Mouse (Mus musculus): ENCODE data around the gene Thbs1.

Thbs1 gene

GRCm38 (mm10) chr2:118111488-118112131 lies at the start of gene Thbs1:
Thbs1 (plus strand) TSS chr2:118111876.
- peak; percentile 78 for DNase-seq (ENCODE audit: low read depth, low spot score)

- DNase-seq (ENCODE audit: low read depth, low spot score): peak; percentile 71
Measured at GRCm38 (mm10) chr2:118064121-118064764, 47.4 kb upstream of the Thbs1 start.

- DNase-seq (ENCODE audit: low read depth, low spot score): no peak
Measured at GRCm38 (mm10) chr2:118066065-118066770, 45.5 kb upstream of the Thbs1 start.

GRCm38 (mm10) chr2:118069975-118070374 lies 41.7 kb upstream of the Thbs1 start:
- no peak for DNase-seq (ENCODE audit: low read depth, low spot score)

GRCm38 (mm10) chr2:118072811-118073372 lies 38.8 kb upstream of the Thbs1 start:
- no peak for DNase-seq (ENCODE audit: low read depth, low spot score)

GRCm38 (mm10) chr2:118074030-118074429 lies 37.6 kb upstream of the Thbs1 start:
- DNase-seq (ENCODE audit: low read depth, low spot score): peak; percentile 10

GRCm38 (mm10) chr2:118075165-118075564 lies 36.5 kb upstream of the Thbs1 start:
- no peak for DNase-seq (ENCODE audit: low read depth, low spot score)

GRCm38 (mm10) chr2:118079131-118079530 lies 32.5 kb upstream of the Thbs1 start:
- DNase-seq (ENCODE audit: low read depth, low spot score): no peak

- no peak for DNase-seq (ENCODE audit: low read depth, low spot score)
Measured at GRCm38 (mm10) chr2:118081581-118081980, 30.1 kb upstream of the Thbs1 start.

- DNase-seq (ENCODE audit: low read depth, low spot score): no peak
Measured at GRCm38 (mm10) chr2:118083652-118084051, 28.0 kb upstream of the Thbs1 start.

- no peak for DNase-seq (ENCODE audit: low read depth, low spot score)
Measured at GRCm38 (mm10) chr2:118084693-118085092, 27.0 kb upstream of the Thbs1 start.

GRCm38 (mm10) chr2:118085647-118086046 lies 26.0 kb upstream of the Thbs1 start:
- no peak for DNase-seq (ENCODE audit: low read depth, low spot score)

- no peak for DNase-seq (ENCODE audit: low read depth, low spot score)
Measured at GRCm38 (mm10) chr2:118087044-118087726, 24.5 kb upstream of the Thbs1 start.

GRCm38 (mm10) chr2:118091226-118091625 lies 20.4 kb upstream of the Thbs1 start:
- DNase-seq (ENCODE audit: low read depth, low spot score): no peak

- DNase-seq (ENCODE audit: low read depth, low spot score): no peak
Measured at GRCm38 (mm10) chr2:118099104-118099503, 12.6 kb upstream of the Thbs1 start.

GRCm38 (mm10) chr2:118102169-118102568 lies 9.5 kb upstream of the Thbs1 start:
- no peak for DNase-seq (ENCODE audit: low read depth, low spot score)

GRCm38 (mm10) chr2:118110225-118110915 lies 1.3 kb upstream of the Thbs1 start:
- peak; percentile 65 for DNase-seq (ENCODE audit: low read depth, low spot score)

GRCm38 (mm10) chr2:118111116-118111487 lies 574 bp upstream of the Thbs1 start:
- DNase-seq (ENCODE audit: low read depth, low spot score): peak; percentile 82

- DNase-seq (ENCODE audit: low read depth, low spot score): no peak
Measured at GRCm38 (mm10) chr2:118112438-118112837, 762 bp downstream of the Thbs1 start.

- DNase-seq (ENCODE audit: low read depth, low spot score): no peak
Measured at GRCm38 (mm10) chr2:118112846-118113479, 1.3 kb downstream of the Thbs1 start.
